In the genomic region with DNA sequence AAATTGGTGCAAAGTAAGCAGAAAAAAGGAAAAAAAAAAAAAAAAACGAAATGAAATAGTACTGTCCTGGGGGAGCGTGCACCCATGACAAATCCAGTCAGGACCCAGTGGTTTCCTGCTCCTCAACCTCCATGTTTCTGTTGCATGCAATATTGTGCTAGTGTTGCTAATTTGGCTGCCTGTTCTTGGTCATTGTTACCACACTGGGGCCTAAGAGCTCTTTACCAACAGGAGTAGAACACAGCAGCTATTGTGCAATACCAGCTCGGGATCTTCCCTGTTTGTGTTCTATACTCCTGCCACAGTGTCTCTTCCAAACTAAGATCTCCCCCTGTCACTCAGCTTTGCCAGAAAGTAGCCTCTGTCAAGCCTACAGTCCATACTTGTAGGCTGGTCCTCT, we compare ENCODE assay signal across 10 mouse cellular contexts. TPM values are rescaled to one million over a fixed set of nuclear protein-coding genes. Genes with fewer than 3 reads are reported as not detected.
DNase-seq lines count a peak whose midpoint lies in the region; ATAC-seq lines count a peak whose summit lies in the region.
"Had no signal": no experiment of that assay in that cellular context is flagged by ENCODE, and none has a peak within 500 bp of the region (broad histone marks: within the 10 kb centered on the region; RNA-seq: fewer than 3 reads in every experiment).

No protein-coding gene starts in this region.

- H3K4me3 ChIP-seq in kidney, embryonic 15.5 days (replicated peaks), result no peak overlapping the region
- no peak overlapping the region for H3K4me3 ChIP-seq in forebrain, embryonic 12.5 days (replicated peaks)
- H3K4me3 ChIP-seq: left cerebral cortex, adult 2 months had no signal

- ATAC-seq in kidney, embryonic 15.5 days (replicated peaks; ENCODE audit: low FRiP score), result no peak
- ATAC-seq in common myeloid progenitor, adult 5-6 weeks (replicated peaks; ENCODE audit: low read depth, poor library complexity, severe bottlenecking), result peak; percentile 83
- ATAC-seq in forebrain, embryonic 12.5 days (ENCODE audit: low FRiP score), result no peak

- H3K9me3 ChIP-seq in kidney, embryonic 15.5 days (replicated peaks), result no peaks in the 10 kb centered on the region
- H3K9me3 ChIP-seq in forebrain, embryonic 12.5 days, result no peaks in the 10 kb centered on the region

- no peaks in the 10 kb centered on the region for H3K36me3 ChIP-seq in kidney, embryonic 15.5 days
- no peaks in the 10 kb centered on the region for H3K36me3 ChIP-seq in forebrain, embryonic 12.5 days (replicated peaks)

- DNase-seq in kidney, postnatal 14 days, result no peak
- DNase-seq in adipocyte (ENCODE audit: low spot score), result peak; percentile 82
- peak; percentile 55 for DNase-seq in lung, postnatal 25 days (ENCODE audit: low spot score)
- no peak for DNase-seq in frontal cortex, postnatal 25 days (ENCODE audit: low spot score in 2 of 2)
- DNase-seq: cerebellum, adult 9-10 months; thymus, postnatal 4 days had no signal

- no peak overlapping the region for H3K4me2 ChIP-seq in kidney, embryonic 15.5 days
- no peak overlapping the region for H3K4me2 ChIP-seq in forebrain, embryonic 12.5 days

- no peaks in the 10 kb centered on the region for H3K27me3 ChIP-seq in kidney, embryonic 15.5 days
- H3K27me3 ChIP-seq in forebrain, embryonic 12.5 days, result no peaks in the 10 kb centered on the region

- H3K9ac ChIP-seq in kidney, embryonic 15.5 days, result no peak overlapping the region
- no peak overlapping the region for H3K9ac ChIP-seq in forebrain, embryonic 12.5 days

- peaks cover 7% of the 10 kb centered on the region for H3K4me1 ChIP-seq in kidney, embryonic 15.5 days
- H3K4me1 ChIP-seq in forebrain, embryonic 12.5 days, result no peaks in the 10 kb centered on the region

- peak overlapping the region; percentile 62 for H3K27ac ChIP-seq in kidney, embryonic 15.5 days
- no peak overlapping the region for H3K27ac ChIP-seq in forebrain, embryonic 12.5 days
- H3K27ac ChIP-seq: left cerebral cortex, adult 2 months had no signal

- 75% methylated on average over 3 of the region's 3 CpGs for WGBS in kidney, embryonic 15.5 days
- 65% methylated on average over 3 of the region's 3 CpGs for WGBS in forebrain, embryonic 12.5 days

RNA-seq across cellular contexts. Expression of gene Sypl, which starts 9.7 kb away (rescaled TPM):
- 118 and 131 TPM in 2 replicates for polyA plus RNA-seq in kidney, embryonic 15.5 days (2015; fragmentation: Nextera tagmentation; extraction: Ambion mirVana)
- total RNA-seq in common myeloid progenitor, adult 5-6 weeks (2017), result 68.3 and 107 TPM in 2 replicates
- 44.5 and 47.1 TPM in 2 replicates for polyA plus RNA-seq in forebrain, embryonic 12.5 days (2016; fragmentation: Nextera tagmentation; extraction: Ambion mirVana)

Comparison
In these comparisons a context has a peak if more than half of its experiments do, and no peak if none do; other contexts are left out.
1. DNase-seq: peak in adipocyte (single experiment) and lung, postnatal 25 days (single experiment); none in kidney, postnatal 14 days (single experiment) and frontal cortex, postnatal 25 days (0 of 2).